Mouse (Mus musculus): ENCODE measurements at regions not wholly inside any gene's neighbourhood (a gene's known extent, or its start where the extent isn't known, plus 50 kb on each side); places are given as distances from the start of the nearest gene placed in this dataset.

DNA sequence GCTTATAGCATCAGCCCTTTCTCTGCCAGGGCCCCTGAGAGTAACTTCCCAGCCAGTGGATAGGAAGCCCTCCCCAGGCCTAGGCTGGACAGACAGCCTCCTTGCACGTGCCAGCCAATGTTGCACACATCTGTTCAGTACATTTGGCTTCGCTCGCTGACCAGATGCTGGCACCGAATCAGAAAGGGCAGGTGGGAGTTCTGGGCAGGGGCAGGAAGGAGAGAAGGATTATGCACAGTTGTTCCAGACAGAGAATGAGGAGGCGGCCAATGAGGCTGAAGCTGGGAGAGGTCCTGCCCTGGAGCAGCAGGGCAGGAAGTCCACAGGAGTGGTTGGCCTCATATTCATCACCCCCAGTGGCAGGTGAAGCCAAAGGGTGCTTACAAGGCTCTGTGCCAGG is 161.8 kb upstream of the Lpp start:
- TF ChIP-seq POLR2A (IDR thresholded peaks at IDR 0.05; ENCODE audit: low read depth, low read length) (no peak), CTCF (IDR thresholded peaks at IDR 0.05; ENCODE audit: extremely low read depth, insufficient read depth, insufficient read length, insufficient replicate concordance) (no peak)

All from spleen, adult 2 months (tissue).